Mouse (Mus musculus) layer of hippocampus, adult 2 months (tissue): ENCODE data around the gene Celsr3. TPM values are rescaled to one million over a fixed set of nuclear protein-coding genes. Genes with fewer than 3 reads are reported as not detected.

Source experiments
- DNase-seq, 2 experiments: peaks; one replicate each; pipeline ENCODE4 v3.0.0; 2022; ENCODE audit warnings: low spot score in 2 of 2
- H3K27ac ChIP-seq: fragments of 200-600 bp; 2 replicates; pipeline ENCODE4 v1.8.1; 2022
- H3K4me3 ChIP-seq: fragments of 200-600 bp; 2 replicates; pipeline ENCODE4 v1.8.1; 2022; ENCODE audit warnings: mild to moderate bottlenecking
- CTCF ChIP-seq: fragments of 200-600 bp; conservative IDR thresholded peaks from 2 replicates; pipeline ENCODE4 v1.8.1; 2022; ENCODE audit warnings: antibody characterized with exemption, mild to moderate bottlenecking, moderate library complexity
- microRNA-seq, 2 experiments: library from miRNA; unstranded; fragments of <30 nt; microRNA quantifications; one replicate each; pipeline ENCODE4 v1.2.0; 2021
- total RNA-seq, 2 experiments: library from RNA; stranded (reverse); gene quantifications; 2 replicates each; pipeline ENCODE4 v1.2.3; 2021

Celsr3 gene
- total RNA-seq, 2 experiments from 2014 or later, result 66.4 to 79.6 TPM

GRCm38 (mm10) chr9:108847374-108847773, 21.3 kb downstream of the Celsr3 start:
- TF ChIP-seq CTCF, result no peak
- no peak for DNase-seq
- Histone ChIP-seq H3K4me3 (no peak overlapping the region), H3K27ac (no peak overlapping the region)

- TF ChIP-seq CTCF, result no peak
- no peak for DNase-seq
- H3K4me3 ChIP-seq, result no peak overlapping the region
- H3K27ac ChIP-seq, result no peak overlapping the region
These were observed 22.3 kb downstream of the Celsr3 start for GRCm38 (mm10) chr9:108848419-108848818.

GRCm38 (mm10) chr9:108852976-108853375, 26.9 kb downstream of the Celsr3 start, which contains the start of gene Slc26a6:
Gene Slc26a6 (plus strand): TSS chr9:108853283.
- TF ChIP-seq CTCF, result no peak
- Histone ChIP-seq H3K27ac (peak within 1 kb of the TSS; percentile 91), H3K4me3 (peak within 1 kb of the TSS; percentile 96)
- DNase-seq, result no peak

GRCm38 (mm10) chr9:108853635-108854240, 27.6 kb downstream of the Celsr3 start:
- DNase-seq, result peak; percentile 91 to 94
- Histone ChIP-seq H3K27ac (peak overlapping the region; percentile 91), H3K4me3 (peak overlapping the region; percentile 96)
- peak; percentile 81 for TF ChIP-seq CTCF

GRCm38 (mm10) chr9:108854241-108854696, 28.1 kb downstream of the Celsr3 start:
- TF ChIP-seq CTCF, result peak; percentile 32
- Histone ChIP-seq H3K4me3 (peak overlapping the region; percentile 96), H3K27ac (peak overlapping the region; percentile 91)
- DNase-seq, result peak; percentile 79 to 88

GRCm38 (mm10) chr9:108855335-108855734, 29.2 kb downstream of the Celsr3 start:
- peak overlapping the region; percentile 96 for H3K4me3 ChIP-seq
- H3K27ac ChIP-seq, result no peak overlapping the region
- TF ChIP-seq CTCF, result no peak
- no peak for DNase-seq

GRCm38 (mm10) chr9:108858792-108859527, 32.8 kb downstream of the Celsr3 start:
- no peak for DNase-seq
- no peak overlapping the region for H3K27ac ChIP-seq
- H3K4me3 ChIP-seq, result no peak overlapping the region
- no peak for TF ChIP-seq CTCF

Small RNA genes within 50 kb of the gene (microRNA-seq; reads per million reads assigned to microRNA genes)
- 0 reads per million in 2 experiments for gene Gm23156

Other genes with a start within 250 kb of the Celsr3 start
- gene Wdr6, start 247.6 kb upstream of the Celsr3 start, total RNA-seq, result 100 to 1,000 TPM; 119 to 129 TPM
- gene P4htm, start 228.7 kb upstream of the Celsr3 start, total RNA-seq, result 100 to 1,000 TPM; 101 to 104 TPM
- 10 to 100 TPM; 50.2 to 57.3 TPM for gene Arih2, start 176.9 kb upstream of the Celsr3 start, total RNA-seq
- 10 to 100 TPM; 14.4 to 14.8 TPM for gene Slc25a20, start 164.2 kb upstream of the Celsr3 start, total RNA-seq
- gene Prkar2a, start 137.0 kb upstream of the Celsr3 start, total RNA-seq, result 10 to 100 TPM; 43.4 to 45.5 TPM
- gene Ip6k2, start 42.5 kb upstream of the Celsr3 start, total RNA-seq, result 100 to 1,000 TPM; 249 to 251 TPM
- 10 to 100 TPM; 68.8 to 71.3 TPM for gene Nckipsd, start 18.0 kb upstream of the Celsr3 start, total RNA-seq
- 10 to 100 TPM; 16.6 to 22.3 TPM for gene Slc26a6, start 27.0 kb downstream of the Celsr3 start, total RNA-seq
- under 1 TPM; 0.52 to 0.67 TPM for gene Tmem89, start 88.3 kb downstream of the Celsr3 start, total RNA-seq
- 100 to 1,000 TPM; 337 to 364 TPM for gene Uqcrc1, start 110.3 kb downstream of the Celsr3 start, total RNA-seq
- gene Col7a1, start 127.3 kb downstream of the Celsr3 start, total RNA-seq, result 1 to 10 TPM; 3.8 to 4.6 TPM
- gene Ucn2, start 159.7 kb downstream of the Celsr3 start, total RNA-seq, result not detected
- gene Pfkfb4, start 165.5 kb downstream of the Celsr3 start, total RNA-seq, result 10 to 100 TPM; 10.9 to 11.8 TPM
- 10 to 100 TPM; 56.5 to 58.4 TPM for gene Shisa5, start 212.2 kb downstream of the Celsr3 start, total RNA-seq
- 10 to 100 TPM; 12.9 to 15.4 TPM for gene Trex1, start 233.4 kb downstream of the Celsr3 start, total RNA-seq
- 10 to 100 TPM; 25.0 to 31.9 TPM for gene Atrip, start 247.8 kb downstream of the Celsr3 start, total RNA-seq